Mouse (Mus musculus): ENCODE results near the gene Btbd9.

The Btbd9 gene

GRCm38 (mm10) chr17:30210936-30211335, 365.4 kb downstream of the Btbd9 start:
- DNase-seq (ENCODE audit: low spot score in 2 of 2): no peak

- no peak for DNase-seq (ENCODE audit: low spot score in 2 of 2)
Measured at GRCm38 (mm10) chr17:30210262-30210661, 366.0 kb downstream of the Btbd9 start.

GRCm38 (mm10) chr17:30205062-30205825, 371.0 kb downstream of the Btbd9 start:
- DNase-seq (ENCODE audit: low spot score in 2 of 2): no peak

GRCm38 (mm10) chr17:30200283-30200682, 376.0 kb downstream of the Btbd9 start:
- no peak for DNase-seq (ENCODE audit: low spot score in 2 of 2)

- no peak for DNase-seq (ENCODE audit: low spot score in 2 of 2)
Measured at GRCm38 (mm10) chr17:30199374-30200247, 376.7 kb downstream of the Btbd9 start.

GRCm38 (mm10) chr17:30198422-30198821, 377.9 kb downstream of the Btbd9 start:
- no peak for DNase-seq (ENCODE audit: low spot score in 2 of 2)

GRCm38 (mm10) chr17:30197280-30198030, 378.8 kb downstream of the Btbd9 start:
- DNase-seq (ENCODE audit: low spot score in 2 of 2): peak in 1 of 2 experiments; percentile 16

GRCm38 (mm10) chr17:30196401-30197279, 379.6 kb downstream of the Btbd9 start:
- DNase-seq (ENCODE audit: low spot score in 2 of 2): peak; percentile 10 to 56

- DNase-seq (ENCODE audit: low spot score in 2 of 2): peak; percentile 8 to 57
Measured at GRCm38 (mm10) chr17:30195591-30196183, 380.6 kb downstream of the Btbd9 start.

GRCm38 (mm10) chr17:30194629-30195445, 381.5 kb downstream of the Btbd9 start:
- peak; percentile 7 to 51 for DNase-seq (ENCODE audit: low spot score in 2 of 2)

- DNase-seq (ENCODE audit: low spot score in 2 of 2): no peak
Measured at GRCm38 (mm10) chr17:30194091-30194490, 382.2 kb downstream of the Btbd9 start.

- DNase-seq (ENCODE audit: low spot score in 2 of 2): peak in 1 of 2 experiments; percentile 34
Measured at GRCm38 (mm10) chr17:30193615-30194014, 382.7 kb downstream of the Btbd9 start.

GRCm38 (mm10) chr17:30192416-30193005, 383.8 kb downstream of the Btbd9 start:
- DNase-seq (ENCODE audit: low spot score in 2 of 2): peak; percentile 10 to 52

- DNase-seq (ENCODE audit: low spot score in 2 of 2): peak; percentile 9 to 56
Measured at GRCm38 (mm10) chr17:30191097-30191640, 385.1 kb downstream of the Btbd9 start.

GRCm38 (mm10) chr17:30188031-30188981, 388.0 kb downstream of the Btbd9 start:
- DNase-seq (ENCODE audit: low spot score in 2 of 2): peak in 1 of 2 experiments; percentile 34

GRCm38 (mm10) chr17:30187581-30187980, 388.7 kb downstream of the Btbd9 start:
- DNase-seq (ENCODE audit: low spot score in 2 of 2): no peak

GRCm38 (mm10) chr17:30187154-30187553, 389.1 kb downstream of the Btbd9 start:
- DNase-seq (ENCODE audit: low spot score in 2 of 2): no peak

GRCm38 (mm10) chr17:30183561-30183960, 392.7 kb downstream of the Btbd9 start:
- peak in 1 of 2 experiments; percentile 42 for DNase-seq (ENCODE audit: low spot score in 2 of 2)

Measured in spleen, postnatal 4 days (tissue).